Mouse (Mus musculus) liver, adult 2 months (tissue): ENCODE data around the gene Katnal1. TPM values are rescaled to one million over a fixed set of nuclear protein-coding genes. Genes with fewer than 3 reads are reported as not detected.
A peak's percentile ranks its signal among the peaks of the same experiment; 100 is the strongest.

Experiments
- DNase-seq: peaks from one replicate; pipeline ENCODE4 v3.0.0-alpha.2; 2011; ENCODE audit warnings: low read depth, low spot score; ENCODE audit errors: extremely low read depth
- H3K27ac ChIP-seq: fragments of 200-500 bp; replicated peaks from 2 replicates; pipeline ENCODE4 v1.5.1; 2012; ENCODE audit warnings: low read depth, mild to moderate bottlenecking, control low read depth, inconsistent platforms, low read length; ENCODE audit not compliant: insufficient read depth
- H3K27me3 ChIP-seq: fragments of 200-500 bp; 2 replicates; pipeline ENCODE4 v1.6.1; 2012; ENCODE audit warnings: mild to moderate bottlenecking, moderate library complexity, low read length, inconsistent platforms; ENCODE audit not compliant: control insufficient read depth, insufficient read depth
- H3K36me3 ChIP-seq: fragments of 200-500 bp; 2 replicates; pipeline ENCODE4 v1.6.1; 2012; ENCODE audit warnings: low read length, inconsistent platforms; ENCODE audit not compliant: control insufficient read depth, insufficient read depth
- H3K4me1 ChIP-seq: fragments of 200-500 bp; 2 replicates; pipeline ENCODE4 v1.6.1; 2011; ENCODE audit warnings: low read length; ENCODE audit not compliant: control insufficient read depth, insufficient read depth
- H3K4me3 ChIP-seq: fragments of 200-500 bp; 2 replicates; pipeline ENCODE4 v1.5.1; 2011; ENCODE audit warnings: low read depth, mild to moderate bottlenecking, control low read depth, low read length, moderate library complexity; ENCODE audit not compliant: insufficient read depth
- H3K79me2 ChIP-seq: fragments of 200-500 bp; 2 replicates; pipeline ENCODE4 v1.6.1; 2012; ENCODE audit warnings: inconsistent platforms, mild to moderate bottlenecking, low read length, moderate library complexity; ENCODE audit not compliant: control insufficient read depth, insufficient read depth
- H3K9ac ChIP-seq: fragments of 200-500 bp; 2 replicates; pipeline ENCODE4 v1.6.1; 2012; ENCODE audit warnings: low read depth, mild to moderate bottlenecking, control low read depth, inconsistent platforms, low read length
- CTCF ChIP-seq: fragments of 200-500 bp; IDR thresholded peaks from 2 replicates; pipeline ENCODE4 v1.5.1; 2011; ENCODE audit warnings: low read depth, low read length, control low read depth
- POLR2A ChIP-seq: fragments of 200-500 bp; IDR thresholded peaks from 2 replicates; pipeline ENCODE4 v1.6.1; 2011; ENCODE audit warnings: low read length, control low read depth; ENCODE audit not compliant: insufficient read depth; ENCODE audit errors: extremely low read depth
- WGBS: fragments of 180-500 bp; shearing (Covaris S2); methylation state at CpG from one replicate; pipeline ENCODE4 v1.1.7; 2018; 5-methylcytosine and 5-hydroxymethylcytosine counted together
- polyA plus RNA-seq: library from polyadenylated mRNA; depleted of rRNA; stranded (reverse); fragments of >200 nt; gene quantifications from 2 replicates; pipeline ENCODE4 v1.2.3, GENCODE M21; 2012
- total RNA-seq: library from RNA; depleted of rRNA; stranded (reverse); fragments of >200 nt; gene quantifications from 2 replicates; pipeline ENCODE4 v1.2.3, GENCODE M21; 2014

Gene Katnal1
- total and polyA plus RNA-seq, 2 experiments, result 1.5 to 3.9 TPM

DNA sequence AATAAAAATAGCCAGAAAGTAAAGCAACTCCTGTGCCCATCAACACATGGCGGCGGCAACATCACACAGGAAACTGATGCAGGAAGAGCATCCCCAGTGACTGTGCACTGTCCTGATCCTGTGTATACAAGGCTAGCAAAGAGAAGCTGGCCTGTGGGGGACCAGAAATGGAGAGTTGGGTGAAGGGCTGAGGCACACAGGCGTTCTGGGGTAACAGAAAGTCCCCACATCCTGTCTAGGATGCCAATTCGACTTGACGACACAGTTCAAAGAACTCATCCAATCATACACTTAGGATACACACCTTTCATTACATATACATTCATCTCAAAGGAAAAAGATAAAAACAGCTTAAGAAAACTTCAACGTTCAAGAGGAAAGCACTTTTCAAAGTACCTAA, 41.1 kb downstream of the Katnal1 start:
- TF ChIP-seq POLR2A, result no peak
- no peak for TF ChIP-seq CTCF
- Histone ChIP-seq H3K36me3 (peaks cover 7% of the 10 kb centered on the region), H3K27ac (no peak overlapping the region), H3K27me3 (no peaks in the 10 kb centered on the region), H3K4me3 (no peak overlapping the region), H3K9ac (no peak overlapping the region), H3K4me1 (no peaks in the 10 kb centered on the region), H3K79me2 (no peaks in the 10 kb centered on the region)
- no peak for DNase-seq
- WGBS, result 91% methylated on average over 6 of the region's 6 CpGs

DNA sequence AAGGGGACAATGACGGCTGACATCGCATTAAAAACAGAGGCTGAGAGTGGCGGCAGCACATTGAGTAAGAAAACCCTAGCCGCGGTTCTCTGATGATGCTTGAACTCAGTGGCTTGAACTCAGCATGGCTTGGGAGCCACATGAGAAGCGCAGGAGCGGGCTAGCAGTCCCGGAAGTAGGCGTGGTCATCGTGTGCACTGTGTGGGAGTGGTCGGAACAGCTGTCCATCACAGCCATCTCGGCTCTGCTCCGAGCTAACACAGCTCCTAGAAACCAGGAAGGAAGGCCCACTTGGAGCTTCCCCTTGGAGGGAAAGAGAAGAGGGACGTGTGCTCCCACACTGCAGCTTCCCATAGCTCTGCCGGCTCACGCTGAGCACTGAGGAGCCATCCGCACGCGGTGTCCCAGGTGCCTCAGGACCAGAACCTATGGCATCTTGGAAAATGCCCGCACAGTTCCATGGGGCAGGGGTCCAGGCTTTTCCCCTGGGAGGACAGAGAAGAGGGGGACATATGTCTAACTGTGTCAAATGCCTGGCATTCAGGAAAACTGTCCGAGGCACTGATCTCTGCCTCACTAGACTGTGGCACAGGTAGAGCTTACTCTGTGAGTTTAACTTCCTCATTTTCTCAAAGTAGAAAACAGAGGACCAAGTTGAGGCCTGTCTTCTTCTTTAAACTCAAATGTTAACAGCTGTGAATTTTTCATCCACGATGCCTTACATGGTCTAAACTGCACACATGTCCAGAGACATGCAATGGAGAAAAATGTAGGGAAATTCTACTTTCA, 43.1 kb downstream of the Katnal1 start:
- Histone ChIP-seq H3K9ac (no peak overlapping the region), H3K4me3 (no peak overlapping the region), H3K27me3 (no peaks in the 10 kb centered on the region), H3K27ac (no peak overlapping the region), H3K4me1 (no peaks in the 10 kb centered on the region), H3K79me2 (no peaks in the 10 kb centered on the region), H3K36me3 (peaks cover 4% of the 10 kb centered on the region)
- TF ChIP-seq CTCF (no peak), POLR2A (no peak)
- 68% methylated on average over 22 of the region's 22 CpGs for WGBS
- DNase-seq, result peak; percentile 23

DNA sequence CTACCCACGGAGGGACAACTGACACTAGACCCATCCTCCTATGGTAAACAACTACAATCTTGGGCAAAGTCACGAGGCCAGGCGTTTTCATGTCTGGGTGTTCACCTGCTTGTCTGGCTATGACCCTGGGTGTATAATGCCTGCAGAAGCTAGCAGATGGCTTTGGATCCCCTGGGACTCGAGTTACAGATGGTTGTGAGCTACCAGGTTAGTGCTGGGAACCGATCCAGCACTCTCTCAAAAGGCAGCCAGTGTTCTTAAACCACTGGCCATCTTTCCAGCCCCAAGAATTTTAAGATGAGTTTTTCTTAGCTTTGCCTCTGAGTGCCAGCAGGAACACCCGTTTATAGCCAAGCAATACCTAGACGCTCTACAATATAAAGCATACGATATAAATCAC, 45.4 kb downstream of the Katnal1 start:
- 89% methylated on average over 8 of the region's 8 CpGs for WGBS
- Histone ChIP-seq H3K79me2 (no peaks in the 10 kb centered on the region), H3K27ac (no peak overlapping the region), H3K27me3 (no peaks in the 10 kb centered on the region), H3K4me3 (no peak overlapping the region), H3K9ac (no peak overlapping the region), H3K4me1 (no peaks in the 10 kb centered on the region), H3K36me3 (no peaks in the 10 kb centered on the region)
- TF ChIP-seq CTCF (no peak), POLR2A (no peak)
- no peak for DNase-seq

DNA sequence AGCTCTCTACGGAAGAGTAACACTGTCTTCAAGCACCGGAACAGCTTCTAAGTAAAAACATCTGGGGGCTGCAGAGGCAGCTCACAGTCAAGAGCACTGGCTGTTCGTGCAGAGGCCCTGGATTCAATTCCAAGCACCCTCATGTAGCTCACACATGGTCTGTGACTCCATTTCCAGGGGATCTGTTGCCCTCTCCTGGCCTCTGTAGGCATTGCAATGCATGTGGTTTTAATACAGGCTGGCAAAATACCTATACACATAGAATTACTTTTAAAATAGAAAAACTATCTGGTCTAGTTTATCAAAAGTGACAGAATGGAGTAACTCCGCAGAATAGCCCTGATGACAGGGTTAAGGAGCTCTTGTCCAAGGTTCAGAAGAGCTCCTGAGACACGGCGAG, 49.9 kb downstream of the Katnal1 start:
- H3K36me3 ChIP-seq, result peaks cover 7% of the 10 kb centered on the region; the same call in 1 of the 2 replicates

GRCm38 (mm10) chr5:148873116-148873515, 56.0 kb downstream of the Katnal1 start:
- peaks cover 7% of the 10 kb centered on the region; the same call in 1 of the 2 replicates for H3K36me3 ChIP-seq
- H3K27ac ChIP-seq, result no peak overlapping the region
- TF ChIP-seq POLR2A (no peak), CTCF (no peak)
- no peaks in the 10 kb centered on the region for H3K4me1 ChIP-seq
- DNase-seq, result no peak
- no peaks in the 10 kb centered on the region for H3K79me2 ChIP-seq
- no peak overlapping the region for H3K9ac ChIP-seq
- WGBS, result 92% methylated on average over 8 of the region's 8 CpGs
- no peaks in the 10 kb centered on the region for H3K27me3 ChIP-seq
- H3K4me3 ChIP-seq, result no peak overlapping the region

More for the DNA sequence above, 49.9 kb downstream of the Katnal1 start:
- DNase-seq, result no peak
- no peak overlapping the region for H3K9ac ChIP-seq
- no peak overlapping the region for H3K4me3 ChIP-seq
- H3K27ac ChIP-seq, result no peak overlapping the region
- WGBS, result 98% methylated on average over 6 of the region's 6 CpGs
- no peaks in the 10 kb centered on the region for H3K27me3 ChIP-seq
- peak; percentile 35; the same call in 1 of the 2 replicates for TF ChIP-seq CTCF
- no peak for TF ChIP-seq POLR2A
- H3K4me1 ChIP-seq, result no peaks in the 10 kb centered on the region
- no peaks in the 10 kb centered on the region for H3K79me2 ChIP-seq

DNA sequence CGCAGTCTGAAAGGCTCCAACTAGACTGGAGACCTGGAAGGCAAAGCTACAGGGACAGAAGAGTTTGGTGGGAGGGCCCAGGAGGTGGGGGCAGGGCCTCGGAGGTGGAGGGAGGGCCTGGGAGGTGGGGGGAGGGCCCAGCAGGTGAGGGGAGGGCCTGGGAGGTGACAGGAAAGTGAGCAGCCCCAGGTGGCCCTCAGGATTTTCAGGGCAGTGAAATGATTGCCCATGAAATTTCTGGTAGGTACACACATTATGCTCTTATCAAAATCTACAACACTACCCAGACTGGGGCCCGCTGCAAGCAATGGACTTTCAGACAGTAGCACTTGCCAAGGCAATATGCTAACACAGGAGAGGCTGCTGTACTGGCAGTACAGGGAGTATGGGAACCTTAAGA, 59.5 kb downstream of the Katnal1 start:
- TF ChIP-seq CTCF, result no peak
- TF ChIP-seq POLR2A, result no peak
- H3K4me1 ChIP-seq, result no peaks in the 10 kb centered on the region
- no peaks in the 10 kb centered on the region for H3K36me3 ChIP-seq

More for the DNA sequence above, 59.5 kb downstream of the Katnal1 start:
- Histone ChIP-seq H3K9ac (no peak overlapping the region), H3K79me2 (no peaks in the 10 kb centered on the region), H3K4me3 (no peak overlapping the region), H3K27ac (no peak overlapping the region), H3K27me3 (no peaks in the 10 kb centered on the region)
- no peak for DNase-seq
- 70% methylated on average over 3 of the region's 3 CpGs for WGBS
